ENCODE assay signal across 24 mouse cellular contexts in the genomic region with DNA sequence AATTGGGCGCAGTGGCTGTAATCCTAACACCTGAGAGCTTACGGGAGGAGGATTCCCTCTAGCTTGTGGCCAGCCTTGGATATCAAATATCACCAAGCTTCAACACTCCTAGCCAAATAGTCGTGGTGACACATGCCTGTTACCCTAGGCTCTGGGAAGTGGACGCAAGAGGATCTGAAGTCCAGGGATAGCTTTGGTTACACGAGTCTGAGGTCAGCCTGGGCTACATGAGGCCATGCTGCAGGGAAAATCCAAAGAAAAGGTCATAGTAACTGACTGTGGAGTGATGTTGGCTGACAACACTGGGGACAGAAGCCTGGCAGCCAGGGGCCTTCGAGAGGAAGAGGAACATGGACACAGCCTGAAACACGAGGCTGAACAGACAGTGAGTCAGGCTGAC. TPM values are rescaled to one million over a fixed set of nuclear protein-coding genes. Genes with fewer than 3 reads are reported as not detected.
A peak's percentile ranks its signal among the peaks of the same experiment; 100 is the strongest.
DNase-seq lines count a peak whose midpoint lies in the region; ATAC-seq lines count a peak whose summit lies in the region.
"Had no signal": no experiment of that assay in that cellular context is flagged by ENCODE, and none has a peak within 500 bp of the region (broad histone marks: within the 10 kb centered on the region; RNA-seq: fewer than 3 reads in every experiment).

No protein-coding gene starts in this region.

- H3K9ac ChIP-seq in lung, embryonic 16.5 days (ENCODE audit: low read length), result no peak overlapping the region
- H3K9ac ChIP-seq: forebrain, embryonic 13.5 days; forebrain, postnatal 0 days; heart, embryonic 12.5 days; hindbrain, embryonic 13.5 days had no signal

- H3K4me3 ChIP-seq in lung, embryonic 16.5 days (ENCODE audit: low read length), result no peak overlapping the region
- H3K4me3 ChIP-seq: embryonic facial prominence, embryonic 10.5 days; forebrain, embryonic 13.5 days; heart, embryonic 12.5 days; hindbrain, embryonic 13.5 days had no signal

- H3K4me2 ChIP-seq in lung, embryonic 16.5 days (ENCODE audit: low read depth, low read length), result no peak overlapping the region
- H3K4me2 ChIP-seq: forebrain, embryonic 13.5 days; heart, embryonic 12.5 days; hindbrain, embryonic 13.5 days had no signal

- no peaks in the 10 kb centered on the region for H3K36me3 ChIP-seq in lung, embryonic 16.5 days (ENCODE audit: control insufficient read depth, insufficient read depth, low read length)
- H3K36me3 ChIP-seq: embryonic facial prominence, embryonic 10.5 days; G1E; heart, embryonic 12.5 days; hindbrain, embryonic 13.5 days had no signal

- 47% methylated on average over 7 of the region's 7 CpGs for WGBS in lung, embryonic 16.5 days

- no peak for ATAC-seq in lung, embryonic 16.5 days (ENCODE audit: low read depth)
- ATAC-seq: CD4-positive, CD25-positive, alpha-beta regulatory T cell, adult 4 months; forebrain, embryonic 13.5 days; forebrain, postnatal 0 days; hindbrain, postnatal 0 days had no signal

- 0 out of 2 replicates have a peak overlapping the region, but pooled peaks have one; percentile 24 for H3K27ac ChIP-seq in lung, embryonic 16.5 days (ENCODE audit: low read length)
- H3K27ac ChIP-seq: embryonic facial prominence, embryonic 10.5 days; forebrain, embryonic 13.5 days; hindbrain, embryonic 13.5 days; hindbrain, postnatal 0 days had no signal

- DNase-seq in heart, adult 11 months, result peak; percentile 85
- no peak for DNase-seq in heart, postnatal 14 days
- DNase-seq in lung, postnatal 10 days, result no peak
- peak; percentile 27 for DNase-seq in 3T3-L1 (ENCODE audit: low read depth, low spot score)
- peak; percentile 67 for DNase-seq in skeletal muscle tissue, adult 2 months (ENCODE audit: low read depth, low spot score)
- DNase-seq: adrenal gland, adult 8-10 months; adrenal gland, postnatal 36 days; B cell, adult 2 months; cerebellum, adult 2 months; cerebellum, postnatal 10 days; forebrain, postnatal 0 days; gastrocnemius, postnatal 10 days; heart, postnatal 36 days had no signal

- H3K9me3 ChIP-seq in lung, embryonic 16.5 days (ENCODE audit: control insufficient read depth, low read length), result no peaks in the 10 kb centered on the region
- H3K9me3 ChIP-seq: embryonic facial prominence, embryonic 10.5 days; forebrain, embryonic 13.5 days; G1E; heart, embryonic 12.5 days; hindbrain, embryonic 13.5 days had no signal

- intact Hi-C loops in heart, postnatal 14 days (cut with DNase I), result no loop called here

- H3K27me3 ChIP-seq in lung, embryonic 16.5 days (ENCODE audit: control insufficient read depth, insufficient read depth, low read depth, low read length), result no peaks in the 10 kb centered on the region
- H3K27me3 ChIP-seq: hindbrain, embryonic 13.5 days had no signal

- H3K4me1 ChIP-seq in lung, embryonic 16.5 days (replicated peaks; ENCODE audit: control insufficient read depth, insufficient read depth, low read length), result peaks cover 12% of the 10 kb centered on the region

RNA-seq across cellular contexts. Expression of a gene that starts 3.6 kb away (rescaled TPM):
- total RNA-seq in heart, postnatal 14 days (2021), result not detected
- 0.11 TPM in 1 of 2 replicates, not detected in the other for polyA plus RNA-seq in lung, embryonic 16.5 days (2015; fragmentation: Nextera tagmentation; extraction: Ambion mirVana)
- total RNA-seq: adrenal gland, adult 8-10 months; adrenal gland, postnatal 36 days; forebrain, postnatal 0 days; G1E; gastrocnemius, postnatal 10 days; heart, adult 8-10 months; heart, postnatal 36 days; hindbrain, postnatal 0 days had no signal
- polyA plus RNA-seq: CD4-positive, CD25-positive, alpha-beta regulatory T cell, adult 4 months; forebrain, embryonic 13.5 days; forebrain, postnatal 0 days; G1E; gonadal fat pad, adult 2 months; heart, embryonic 12.5 days; heart, embryonic 16.5 days had no signal

RNA-seq across cellular contexts. Expression of a gene that starts 4.3 kb away (rescaled TPM):
- 10 to 100 TPM; 66.8 to 69.4 TPM for total RNA-seq in heart, postnatal 14 days (2021)
- 21.8 and 22.0 TPM in 2 replicates for polyA plus RNA-seq in lung, embryonic 16.5 days (2015; fragmentation: Nextera tagmentation; extraction: Ambion mirVana)

RNA-seq across cellular contexts. Expression of a gene that starts 4.3 kb away (rescaled TPM):
- total RNA-seq in heart, postnatal 14 days (2021), result 1 to 10 TPM; 2.0 to 2.6 TPM
- 2.4 and 2.5 TPM in 2 replicates for polyA plus RNA-seq in lung, embryonic 16.5 days (2015; fragmentation: Nextera tagmentation; extraction: Ambion mirVana)

RNA-seq across cellular contexts. Expression of a gene that starts 7.0 kb away (rescaled TPM):
- 10 to 100 TPM; 73.8 to 83.6 TPM for total RNA-seq in heart, postnatal 14 days (2021)
- polyA plus RNA-seq in lung, embryonic 16.5 days (2015; fragmentation: Nextera tagmentation; extraction: Ambion mirVana), result 3.8 and 3.9 TPM in 2 replicates

RNA-seq across cellular contexts. Expression of a gene that starts 9.7 kb away (rescaled TPM):
- total RNA-seq in heart, postnatal 14 days (2021), result 10 to 100 TPM; 11.7 to 15.2 TPM
- 11.9 and 13.3 TPM in 2 replicates for polyA plus RNA-seq in lung, embryonic 16.5 days (2015; fragmentation: Nextera tagmentation; extraction: Ambion mirVana)

Comparison
In these comparisons a context has a peak if more than half of its experiments do, and no peak if none do; other contexts are left out.
1. DNase-seq: peak in heart, adult 11 months (single experiment), 3T3-L1 (single experiment) and skeletal muscle tissue, adult 2 months (single experiment); none in heart, postnatal 14 days (0 of 2) and lung, postnatal 10 days (single experiment).